Mouse (Mus musculus): ENCODE measurements around the gene Rag1.

DNA sequence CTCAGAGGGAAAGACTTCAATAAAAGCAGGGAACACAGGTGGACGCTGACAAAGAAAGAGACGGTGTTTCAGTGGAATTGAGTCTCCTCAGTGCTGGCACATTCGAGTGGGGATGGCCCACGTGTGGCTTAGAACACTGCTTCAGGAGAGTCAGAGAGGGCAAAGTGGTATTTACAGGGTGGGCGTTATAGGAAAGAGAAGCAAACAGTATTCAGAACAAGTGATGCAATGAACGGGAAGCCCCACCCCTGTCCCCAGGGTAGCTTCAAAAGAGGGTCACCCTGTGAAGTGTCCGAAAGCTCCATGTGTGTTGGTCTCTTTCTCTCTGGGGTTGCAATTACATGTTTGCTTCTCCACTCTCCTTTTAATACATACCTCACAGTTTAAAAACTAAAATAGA lies 46.3 kb upstream of the Rag1 start:
- TF ChIP-seq CTCF (IDR thresholded peaks at IDR 0.05; ENCODE audit: borderline replicate concordance, control insufficient read depth, extremely low read depth, insufficient read depth, low read length, poor library complexity) (no peak), POLR2A (IDR thresholded peaks at IDR 0.05; ENCODE audit: control insufficient read depth, extremely low read depth, insufficient read depth, low read length, poor library complexity) (no peak)

Measured in thymus, adult 2 months (tissue).